Mouse (Mus musculus): Measurements from ENCODE around the gene Bcas3. TPM values are rescaled to one million over a fixed set of nuclear protein-coding genes. Genes with fewer than 3 reads are reported as not detected.

The Bcas3 gene
- polyA plus RNA-seq, 1 experiment from 2014 or later = 28.2 TPM

DNA sequence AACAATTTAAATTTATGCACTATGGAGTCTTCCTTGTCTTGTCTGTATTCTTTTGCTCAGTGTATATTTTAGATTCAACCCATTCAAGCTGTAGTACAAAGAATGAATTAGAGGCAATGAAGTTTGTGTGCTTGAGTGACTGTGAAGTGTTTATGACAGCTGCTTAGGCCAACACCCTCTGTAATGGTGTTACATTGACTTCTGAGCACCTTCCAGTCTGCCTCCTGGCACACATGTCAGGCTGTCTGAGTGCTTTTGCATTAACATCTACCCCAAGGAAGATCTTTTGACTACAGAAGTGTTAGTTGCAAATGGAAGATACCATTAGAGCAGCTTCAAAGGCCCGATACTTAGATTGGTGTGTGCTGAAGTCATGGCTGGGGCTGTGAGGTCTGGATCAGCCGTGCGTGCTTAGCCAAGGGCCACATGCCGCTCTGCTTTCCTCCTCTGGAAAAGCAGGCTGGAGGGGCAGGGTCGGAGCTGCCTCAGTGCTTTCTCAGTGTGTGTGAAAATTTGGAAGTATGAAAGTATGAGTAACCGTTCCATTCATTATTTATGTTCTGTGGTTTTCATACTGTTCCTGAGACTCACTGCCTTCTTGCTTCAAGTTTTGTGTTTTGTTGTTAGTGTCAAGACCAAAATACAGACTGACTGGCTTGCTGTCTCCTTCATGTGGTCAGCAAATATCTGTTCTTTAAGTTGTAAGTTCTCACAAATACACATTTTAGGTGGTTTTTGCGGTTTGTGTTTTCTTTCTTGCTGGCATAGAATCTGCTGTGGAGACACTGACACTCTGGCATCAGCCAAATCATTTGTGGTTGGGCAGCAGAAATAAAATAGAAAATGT is 31.2 kb downstream of the Bcas3 start:
- Histone ChIP-seq H3K4me3 (replicated peaks) (no peak overlapping the region), H3K27me3 (no peaks in the 10 kb centered on the region), H3K9ac (no peak overlapping the region), H3K9me3 (replicated peaks) (no peaks in the 10 kb centered on the region), H3K4me2 (no peak overlapping the region), H3K36me3 (no peaks in the 10 kb centered on the region), H3K4me1 (peaks cover 3% of the 10 kb centered on the region; the same call in 1 of the 2 replicates), H3K27ac (no peak overlapping the region)
- ATAC-seq (replicated peaks; ENCODE audit: low FRiP score) = no peak
- WGBS = 64% methylated on average over 7 of the region's 7 CpGs

DNA sequence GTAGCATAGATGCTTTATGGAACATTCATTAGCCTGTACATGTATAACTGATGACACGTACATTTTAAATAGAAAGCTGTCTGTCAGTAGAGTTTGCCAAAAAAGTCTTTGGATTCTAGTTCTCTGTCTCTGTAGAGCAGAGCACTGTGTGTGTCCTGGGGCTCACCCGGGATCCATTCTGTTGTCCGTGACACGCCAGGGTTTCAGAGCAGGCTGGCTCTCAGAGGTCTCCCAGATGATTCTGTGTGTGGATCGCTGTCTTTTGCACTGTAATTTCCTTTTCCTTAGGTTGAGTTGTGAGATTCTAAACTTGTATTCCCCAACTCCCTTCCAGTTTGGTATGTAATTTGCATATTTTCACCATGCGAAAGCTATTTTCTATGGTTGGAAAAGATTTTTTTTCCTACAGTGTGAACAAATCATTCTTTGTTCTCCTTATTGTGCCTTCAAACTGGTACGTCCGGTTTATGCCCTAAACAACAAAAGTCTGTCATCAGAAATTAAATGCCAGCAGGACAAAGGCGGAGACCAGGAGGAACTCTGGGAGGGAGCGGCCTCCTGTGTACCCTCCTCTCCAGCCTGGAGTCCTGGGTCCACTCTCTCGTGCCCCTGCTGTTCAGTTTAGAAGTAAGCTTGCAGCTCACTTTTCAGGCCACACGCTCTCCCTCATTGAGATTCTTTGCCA is 39.4 kb downstream of the Bcas3 start:
- Histone ChIP-seq H3K4me1 (peaks cover 6% of the 10 kb centered on the region), H3K36me3 (no peaks in the 10 kb centered on the region), H3K9ac (no peak overlapping the region), H3K27ac (peak overlapping the region; percentile 76), H3K4me2 (peak overlapping the region; percentile 2; the same call in 1 of the 2 replicates), H3K4me3 (replicated peaks) (no peak overlapping the region), H3K9me3 (replicated peaks) (no peaks in the 10 kb centered on the region), H3K27me3 (no peaks in the 10 kb centered on the region)
- ATAC-seq (replicated peaks; ENCODE audit: low FRiP score) = no peak
- 64% methylated on average over 12 of the region's 12 CpGs for WGBS

DNA sequence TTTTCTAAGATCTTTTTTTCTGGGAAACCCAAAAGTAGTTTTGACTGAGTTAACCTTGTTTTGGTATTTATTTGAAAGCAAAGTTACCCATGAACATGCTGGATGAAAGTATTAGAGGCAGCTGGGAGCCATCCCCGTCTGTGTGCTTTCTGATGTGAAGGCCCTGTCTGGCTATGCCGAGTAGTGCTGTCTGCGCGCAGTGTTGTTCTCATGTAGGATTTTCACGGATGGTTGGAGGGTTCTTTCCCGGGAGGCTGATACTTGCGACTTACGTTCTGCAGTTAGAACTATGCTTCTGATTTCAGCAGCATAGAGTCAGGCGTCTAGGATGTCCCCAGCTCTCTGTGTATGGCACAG is 39.9 kb downstream of the Bcas3 start:
- Histone ChIP-seq H3K27me3 (no peaks in the 10 kb centered on the region), H3K27ac (peak overlapping the region; percentile 76), H3K9ac (no peak overlapping the region), H3K4me2 (peak overlapping the region; percentile 2; the same call in 1 of the 2 replicates), H3K36me3 (no peaks in the 10 kb centered on the region), H3K4me3 (replicated peaks) (no peak overlapping the region), H3K4me1 (peaks cover 6% of the 10 kb centered on the region), H3K9me3 (replicated peaks) (no peaks in the 10 kb centered on the region)
- 51% methylated on average over 9 of the region's 9 CpGs for WGBS
- no peak for ATAC-seq (replicated peaks; ENCODE audit: low FRiP score)

DNA sequence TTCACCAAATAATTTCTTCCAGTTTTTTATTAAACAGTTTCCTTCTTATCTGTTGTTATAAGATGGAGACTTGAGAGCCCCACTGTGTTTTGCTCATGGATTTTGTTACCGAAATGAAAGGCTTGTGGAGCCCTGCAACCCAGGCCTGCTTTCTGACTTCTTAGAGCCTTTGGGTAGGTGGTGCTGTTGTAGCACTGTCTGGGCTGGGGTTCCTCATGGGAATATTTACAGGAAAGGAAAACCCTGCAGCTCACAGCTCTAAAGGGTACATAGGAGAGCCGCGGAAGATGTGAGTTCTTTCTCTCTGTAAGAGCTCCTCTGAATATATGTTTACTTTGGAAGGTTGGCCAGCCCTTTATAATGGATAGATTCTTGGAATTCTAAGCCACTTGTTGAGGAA is 41.0 kb downstream of the Bcas3 start:
- Histone ChIP-seq H3K27ac (no peak overlapping the region), H3K36me3 (no peaks in the 10 kb centered on the region), H3K4me2 (no peak overlapping the region), H3K9ac (no peak overlapping the region), H3K27me3 (no peaks in the 10 kb centered on the region), H3K4me3 (replicated peaks) (no peak overlapping the region), H3K4me1 (peaks cover 6% of the 10 kb centered on the region), H3K9me3 (replicated peaks) (no peaks in the 10 kb centered on the region)
- no peak for ATAC-seq (replicated peaks; ENCODE audit: low FRiP score)
- 56% methylated on average over 3 of the region's 3 CpGs for WGBS

DNA sequence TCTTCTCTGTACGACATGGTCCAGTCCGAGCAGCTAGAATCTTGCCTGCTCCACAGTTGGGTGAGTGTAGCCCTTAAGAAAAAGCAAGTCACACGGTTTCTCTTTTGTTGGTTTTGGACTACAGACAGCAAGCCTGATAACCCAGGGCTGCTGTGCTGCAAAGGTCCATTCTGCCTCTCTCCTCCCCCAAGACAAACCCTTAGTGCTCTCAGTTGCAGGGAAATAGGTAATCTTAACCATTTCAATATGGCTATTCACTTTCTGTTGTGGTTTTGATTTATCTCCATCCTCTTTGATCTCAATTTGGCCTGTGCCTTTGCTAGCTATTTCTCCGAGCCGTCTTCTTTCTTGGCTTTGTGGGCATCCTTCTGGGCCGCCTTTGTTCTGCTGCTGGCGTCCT is 42.4 kb downstream of the Bcas3 start:
- no peaks in the 10 kb centered on the region for H3K9me3 ChIP-seq (replicated peaks)
- no peak for ATAC-seq (replicated peaks; ENCODE audit: low FRiP score)
- no peak overlapping the region for H3K4me3 ChIP-seq (replicated peaks)
- WGBS = 59% methylated on average over 7 of the region's 7 CpGs
- no peaks in the 10 kb centered on the region for H3K27me3 ChIP-seq
- H3K4me2 ChIP-seq = no peak overlapping the region
- H3K36me3 ChIP-seq = no peaks in the 10 kb centered on the region
- peaks cover 6% of the 10 kb centered on the region for H3K4me1 ChIP-seq
- H3K27ac ChIP-seq = no peak overlapping the region
- no peak overlapping the region for H3K9ac ChIP-seq

DNA sequence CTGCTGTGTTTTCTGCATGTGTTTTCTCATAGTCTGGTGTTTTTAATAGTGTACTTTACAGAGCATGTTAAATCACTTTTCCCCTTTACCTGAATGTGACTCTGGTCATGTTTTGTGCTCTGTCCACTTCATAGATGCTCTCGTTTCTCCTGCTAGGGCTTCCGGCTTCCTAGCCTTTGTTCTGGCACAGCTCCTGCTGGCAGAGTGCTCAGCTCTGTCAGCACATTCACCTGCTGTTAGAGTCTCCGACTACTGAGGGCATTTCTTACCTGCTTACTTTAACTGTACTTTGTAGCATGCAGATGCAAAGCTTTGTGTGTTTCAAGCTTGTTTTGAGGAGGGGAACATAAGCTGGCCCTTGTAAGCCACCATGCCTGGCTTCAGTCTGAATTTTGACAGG is 53.6 kb downstream of the Bcas3 start:
- Histone ChIP-seq H3K36me3 (no peaks in the 10 kb centered on the region), H3K9me3 (replicated peaks) (no peaks in the 10 kb centered on the region), H3K4me2 (no peak overlapping the region), H3K27me3 (no peaks in the 10 kb centered on the region), H3K9ac (no peak overlapping the region), H3K4me1 (no peaks in the 10 kb centered on the region), H3K27ac (no peak overlapping the region), H3K4me3 (replicated peaks) (no peak overlapping the region)
- no peak for ATAC-seq (replicated peaks; ENCODE audit: low FRiP score)
- 73% methylated on average over 3 of the region's 3 CpGs for WGBS

DNA sequence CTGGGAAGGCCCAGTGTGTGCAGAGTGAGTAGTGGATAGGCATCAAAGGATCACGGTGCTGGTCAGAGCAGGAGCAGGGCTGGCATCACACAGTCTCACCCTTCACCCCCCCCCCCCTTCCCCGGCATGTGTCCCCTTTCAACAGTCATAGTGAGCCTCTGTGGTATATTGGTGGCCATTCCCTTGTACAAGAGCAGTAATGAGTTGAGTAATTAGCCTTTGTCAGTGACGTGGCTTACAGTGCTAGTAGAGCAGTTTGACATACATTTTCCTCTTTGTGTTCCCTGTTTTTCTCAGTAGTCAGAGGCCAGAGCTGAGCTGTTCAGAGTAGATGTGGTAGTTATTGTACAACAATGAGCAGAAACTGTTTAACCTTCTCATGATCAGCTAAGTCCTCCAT is 54.7 kb downstream of the Bcas3 start:
- Histone ChIP-seq H3K4me2 (no peak overlapping the region), H3K9ac (no peak overlapping the region), H3K27me3 (no peaks in the 10 kb centered on the region), H3K4me1 (0 out of 2 replicates have a peak, but pooled peaks cover 2% of the 10 kb centered on the region), H3K9me3 (replicated peaks) (no peaks in the 10 kb centered on the region), H3K36me3 (no peaks in the 10 kb centered on the region), H3K27ac (no peak overlapping the region), H3K4me3 (replicated peaks) (no peak overlapping the region)
- 72% methylated on average over 3 of the region's 3 CpGs for WGBS
- ATAC-seq (replicated peaks; ENCODE audit: low FRiP score) = no peak

DNA sequence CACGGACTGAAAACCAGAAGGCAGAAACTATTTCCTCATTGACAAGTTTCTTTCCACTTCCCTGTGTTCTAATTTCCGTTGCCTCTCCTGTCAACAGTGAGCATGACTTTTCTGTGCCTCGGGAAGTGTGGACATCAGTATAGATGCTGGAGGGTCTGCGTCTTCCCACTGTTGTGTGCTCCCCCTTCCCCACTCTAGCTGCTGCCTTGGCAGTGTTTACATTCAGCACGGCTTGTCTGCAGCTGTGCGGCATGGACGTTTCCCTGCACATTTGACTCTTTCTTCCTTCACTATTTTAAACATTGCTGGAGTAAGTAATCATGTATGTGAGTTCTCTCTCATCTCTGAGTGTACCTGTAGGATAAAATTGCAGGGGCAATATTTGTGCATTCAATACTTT is 59.4 kb downstream of the Bcas3 start:
- ATAC-seq (replicated peaks; ENCODE audit: low FRiP score) = no peak
- Histone ChIP-seq H3K4me1 (0 out of 2 replicates have a peak, but pooled peaks cover 2% of the 10 kb centered on the region), H3K9ac (no peak overlapping the region), H3K4me3 (replicated peaks) (no peak overlapping the region), H3K27ac (no peak overlapping the region), H3K36me3 (no peaks in the 10 kb centered on the region), H3K4me2 (no peak overlapping the region), H3K27me3 (no peaks in the 10 kb centered on the region), H3K9me3 (replicated peaks) (no peaks in the 10 kb centered on the region)
- 55% methylated on average over 7 of the region's 7 CpGs for WGBS

DNA sequence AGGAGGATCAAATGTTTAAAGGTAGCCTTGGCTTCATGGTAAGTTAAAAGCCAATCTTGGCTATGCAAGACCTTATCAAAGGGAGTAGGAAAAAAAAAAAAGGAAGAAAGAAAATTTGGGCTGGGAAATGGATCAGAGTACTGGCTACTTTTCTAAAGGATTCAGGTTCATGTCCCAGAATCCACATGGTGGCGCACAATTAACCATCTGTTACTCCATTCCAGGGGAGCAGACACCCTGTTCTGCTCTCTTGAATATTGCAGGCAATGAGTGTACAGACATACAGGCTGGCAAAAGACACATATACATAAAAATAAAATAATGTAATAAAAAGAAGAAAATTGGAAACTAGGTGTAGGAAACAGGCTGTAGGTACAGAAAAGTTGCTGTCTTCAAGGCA is 61.5 kb downstream of the Bcas3 start:
- Histone ChIP-seq H3K9me3 (replicated peaks) (no peaks in the 10 kb centered on the region), H3K9ac (no peak overlapping the region), H3K27ac (no peak overlapping the region), H3K36me3 (no peaks in the 10 kb centered on the region), H3K27me3 (no peaks in the 10 kb centered on the region), H3K4me2 (no peak overlapping the region), H3K4me3 (replicated peaks) (no peak overlapping the region), H3K4me1 (0 out of 2 replicates have a peak, but pooled peaks cover 2% of the 10 kb centered on the region)
- WGBS = 98% methylated on average over 1 of the region's 1 CpGs
- ATAC-seq (replicated peaks; ENCODE audit: low FRiP score) = no peak

DNA sequence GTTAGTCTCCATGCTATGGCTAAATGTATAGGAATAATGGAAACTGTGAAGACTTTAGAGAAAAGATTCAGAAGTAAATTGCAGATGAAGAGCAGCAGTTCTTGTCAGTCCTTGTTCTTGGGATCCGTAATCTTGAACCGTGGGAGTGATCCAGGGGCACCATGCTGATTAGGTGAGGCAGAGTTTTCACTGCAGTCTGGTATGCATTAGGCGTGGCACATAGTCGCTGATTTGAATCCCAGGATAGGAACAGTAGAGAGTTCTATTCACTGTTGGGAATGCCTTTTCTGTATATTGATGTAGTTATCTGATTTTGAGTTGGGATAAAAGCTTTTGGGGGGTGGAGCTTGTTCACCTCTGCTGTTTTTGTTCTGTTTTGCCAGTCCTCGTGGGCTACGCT is 74.4 kb downstream of the Bcas3 start:
- Histone ChIP-seq H3K9ac (no peak overlapping the region), H3K27ac (no peak overlapping the region), H3K4me3 (replicated peaks) (no peak overlapping the region), H3K27me3 (no peaks in the 10 kb centered on the region), H3K36me3 (no peaks in the 10 kb centered on the region), H3K9me3 (replicated peaks) (no peaks in the 10 kb centered on the region), H3K4me1 (peaks cover 23% of the 10 kb centered on the region), H3K4me2 (no peak overlapping the region)
- 62% methylated on average over 6 of the region's 6 CpGs for WGBS
- no peak for ATAC-seq (replicated peaks; ENCODE audit: low FRiP score)

DNA sequence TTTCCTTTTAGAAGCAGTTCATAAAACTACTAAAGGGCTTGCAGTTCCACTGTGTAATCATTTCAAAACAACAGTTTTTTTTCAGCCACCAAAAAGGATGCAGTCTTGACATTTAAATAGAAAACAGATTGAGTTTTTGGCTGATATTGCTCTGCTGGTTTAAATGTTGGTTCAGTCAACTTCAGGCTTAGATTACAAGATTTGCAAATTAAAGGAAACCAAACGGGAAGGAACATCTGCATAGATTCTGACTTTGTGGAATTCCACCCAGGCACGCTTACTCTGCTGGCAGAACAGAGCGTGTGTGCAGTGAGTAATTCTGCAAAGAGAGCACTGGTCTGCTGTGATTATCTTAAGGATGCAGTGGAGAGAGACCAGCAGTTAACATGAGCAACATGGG is 75.3 kb downstream of the Bcas3 start:
- no peak overlapping the region for H3K4me2 ChIP-seq
- H3K4me1 ChIP-seq = peaks cover 23% of the 10 kb centered on the region
- WGBS = 45% methylated on average over 3 of the region's 3 CpGs
- no peaks in the 10 kb centered on the region for H3K9me3 ChIP-seq (replicated peaks)
- H3K36me3 ChIP-seq = no peaks in the 10 kb centered on the region
- H3K27me3 ChIP-seq = no peaks in the 10 kb centered on the region
- H3K27ac ChIP-seq = peak overlapping the region; percentile 64
- no peak overlapping the region for H3K9ac ChIP-seq
- no peak for ATAC-seq (replicated peaks; ENCODE audit: low FRiP score)
- H3K4me3 ChIP-seq (replicated peaks) = no peak overlapping the region

DNA sequence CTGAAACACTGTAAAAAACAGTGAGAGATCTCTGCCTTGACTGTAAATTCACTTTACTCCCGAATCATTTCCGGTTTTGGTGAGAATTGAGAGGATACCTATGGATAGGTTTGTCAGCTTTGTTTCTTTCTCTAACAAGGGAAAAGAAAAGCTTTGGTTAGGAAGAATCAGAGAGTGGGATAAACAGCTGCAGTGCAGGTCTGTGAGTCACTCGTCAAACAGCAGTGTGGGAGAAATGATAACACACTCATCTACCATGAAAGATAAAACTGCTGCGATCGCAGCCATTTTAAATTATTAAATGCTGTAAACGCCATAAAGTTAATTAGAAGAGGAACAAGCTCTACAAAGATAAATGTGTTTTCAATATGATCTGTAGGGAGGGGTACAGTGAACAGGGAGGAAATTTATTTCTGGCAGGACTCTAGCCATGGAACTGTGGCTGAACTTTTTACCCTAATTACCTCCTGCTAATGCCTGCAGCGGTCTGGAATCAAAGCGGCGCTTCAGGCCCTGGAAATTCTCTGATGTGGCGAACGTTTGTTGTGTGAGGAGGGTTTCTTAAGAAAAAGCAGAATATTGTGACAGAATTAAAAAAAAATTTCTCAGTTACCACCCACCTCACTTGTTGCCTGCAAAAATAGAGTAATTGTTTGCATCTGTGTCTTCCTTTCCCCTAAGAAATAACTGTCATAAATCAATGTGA is 77.9 kb downstream of the Bcas3 start:
- no peak for ATAC-seq (replicated peaks; ENCODE audit: low FRiP score)
- 32% methylated on average over 11 of the region's 11 CpGs for WGBS
- Histone ChIP-seq H3K4me1 (peaks cover 23% of the 10 kb centered on the region), H3K9me3 (replicated peaks) (no peaks in the 10 kb centered on the region), H3K27me3 (no peaks in the 10 kb centered on the region), H3K27ac (0 out of 2 replicates have a peak overlapping the region, but pooled peaks have one; percentile 47), H3K4me2 (0 out of 2 replicates have a peak overlapping the region, but pooled peaks have one; percentile 13), H3K36me3 (no peaks in the 10 kb centered on the region), H3K4me3 (replicated peaks) (no peak overlapping the region), H3K9ac (no peak overlapping the region)

Measured in kidney, embryonic 15.5 days (tissue).